Mouse (Mus musculus) right cerebral cortex, postnatal 14 days (tissue): ENCODE measurements around the gene Plscr5.
"Not testable (repeated sequence)": the region's sequence is repeated elsewhere in the genome, so short reads cannot be mapped to it uniquely, and the experiment has no call there.

Experiments used
- DNase-seq: peaks from one replicate; pipeline ENCODE4 v3.0.0; 2022

Plscr5 gene

GRCm38 (mm10) chr9:92192636-92193035 lies at the start of gene Plscr5:
TSS of gene Plscr5 (plus strand) at chr9:92192936.
- not testable (repeated sequence) for DNase-seq

- no peak for DNase-seq
Observed at GRCm38 (mm10) chr9:92147555-92148248, 45.0 kb upstream of the Plscr5 start.

- DNase-seq = no peak
Observed at GRCm38 (mm10) chr9:92162213-92162612, 30.5 kb upstream of the Plscr5 start.

- DNase-seq = no peak
Observed at GRCm38 (mm10) chr9:92173318-92173985, 19.3 kb upstream of the Plscr5 start.

- peak; percentile 13 for DNase-seq
Observed at GRCm38 (mm10) chr9:92174176-92175075, 18.3 kb upstream of the Plscr5 start.

GRCm38 (mm10) chr9:92178861-92179469 lies 13.8 kb upstream of the Plscr5 start:
- peak; percentile 8 for DNase-seq

GRCm38 (mm10) chr9:92191295-92191694 lies 1.4 kb upstream of the Plscr5 start:
- no peak for DNase-seq

GRCm38 (mm10) chr9:92198408-92198807 lies 5.7 kb downstream of the Plscr5 start:
- DNase-seq = no peak

- DNase-seq = no peak
Observed at GRCm38 (mm10) chr9:92199564-92199963, 6.8 kb downstream of the Plscr5 start.

GRCm38 (mm10) chr9:92204397-92204796 lies 11.7 kb downstream of the Plscr5 start:
- DNase-seq = no peak

GRCm38 (mm10) chr9:92207307-92207706 lies 14.6 kb downstream of the Plscr5 start:
- peak; percentile 70 for DNase-seq

- no peak for DNase-seq
Observed at GRCm38 (mm10) chr9:92207757-92208156, 15.0 kb downstream of the Plscr5 start.

- no peak for DNase-seq
Observed at GRCm38 (mm10) chr9:92209850-92210249, 17.1 kb downstream of the Plscr5 start.

GRCm38 (mm10) chr9:92210386-92210967 lies 17.7 kb downstream of the Plscr5 start:
- no peak for DNase-seq

- no peak for DNase-seq
Observed at GRCm38 (mm10) chr9:92211048-92211447, 18.3 kb downstream of the Plscr5 start.

- DNase-seq = no peak
Observed at GRCm38 (mm10) chr9:92217484-92217883, 24.7 kb downstream of the Plscr5 start.

- DNase-seq = no peak
Observed at GRCm38 (mm10) chr9:92217896-92218295, 25.2 kb downstream of the Plscr5 start.

- DNase-seq = no peak
Observed at GRCm38 (mm10) chr9:92220151-92220550, 27.4 kb downstream of the Plscr5 start.

GRCm38 (mm10) chr9:92221480-92221879 lies 28.7 kb downstream of the Plscr5 start:
- DNase-seq = no peak

GRCm38 (mm10) chr9:92224598-92225231 lies 32.0 kb downstream of the Plscr5 start:
- no peak for DNase-seq

- DNase-seq = no peak
Observed at GRCm38 (mm10) chr9:92226127-92226655, 33.5 kb downstream of the Plscr5 start.

- no peak for DNase-seq
Observed at GRCm38 (mm10) chr9:92226795-92227194, 34.1 kb downstream of the Plscr5 start.
